Mouse (Mus musculus) kidney, postnatal 4 days (tissue): ENCODE measurements around the gene Uqcc1.
A peak's percentile ranks its signal among the peaks of the same experiment; 100 is the strongest.

Experiments
- DNase-seq, 2 experiments: peaks; one replicate each; pipeline ENCODE4 v3.0.0; 2021; ENCODE audit warnings: mixed read lengths in 2 of 2

The Uqcc1 gene

DNA sequence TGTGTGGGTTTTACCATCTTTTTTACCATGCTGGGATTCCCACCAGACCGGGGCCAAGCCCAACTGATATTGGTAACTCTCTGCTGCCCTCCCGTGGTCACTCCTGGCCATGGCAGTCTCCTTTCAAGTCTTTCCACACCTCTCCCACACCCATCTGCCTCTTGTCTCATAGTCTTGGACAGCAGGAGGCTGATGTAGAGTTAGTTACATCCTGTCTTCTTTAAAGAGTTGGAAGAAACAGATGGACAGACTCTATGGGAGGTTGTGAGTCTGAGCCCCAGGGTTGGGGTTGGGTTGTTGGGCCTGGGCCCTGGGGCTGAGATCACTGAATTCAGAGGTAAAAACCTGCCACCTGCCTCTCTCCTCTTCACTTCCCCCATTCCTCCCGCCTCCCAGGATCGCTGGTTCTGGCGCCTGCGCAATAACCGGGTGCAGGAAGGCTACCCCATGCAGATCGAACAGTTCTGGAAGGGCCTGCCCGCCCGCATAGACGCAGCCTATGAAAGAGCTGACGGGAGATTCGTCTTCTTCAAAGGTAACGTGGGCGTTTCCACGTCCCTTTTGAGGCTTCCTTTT lies 118.2 kb downstream of the Uqcc1 start:
- peak; percentile 87 to 88 for DNase-seq

DNA sequence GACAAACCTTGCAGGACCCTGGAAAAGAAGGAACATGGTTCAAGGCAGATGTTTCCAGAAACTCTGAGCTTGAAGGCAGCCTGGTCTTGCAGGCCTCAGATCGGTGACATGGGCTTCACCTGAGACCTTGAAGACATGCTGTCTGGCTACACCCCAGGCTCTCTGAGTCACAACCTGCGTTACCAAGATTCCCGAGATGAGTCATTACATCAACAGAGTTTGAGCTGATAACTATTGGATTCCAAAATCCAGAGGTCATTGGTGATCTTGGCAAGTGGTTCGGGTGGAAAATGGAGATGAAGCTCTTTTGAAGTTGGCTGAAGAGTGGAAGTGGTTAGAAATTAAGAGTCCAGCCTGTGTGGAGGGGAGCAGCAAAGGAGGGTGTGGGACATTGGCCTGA lies 120.5 kb downstream of the Uqcc1 start:
- DNase-seq, result no peak

DNA sequence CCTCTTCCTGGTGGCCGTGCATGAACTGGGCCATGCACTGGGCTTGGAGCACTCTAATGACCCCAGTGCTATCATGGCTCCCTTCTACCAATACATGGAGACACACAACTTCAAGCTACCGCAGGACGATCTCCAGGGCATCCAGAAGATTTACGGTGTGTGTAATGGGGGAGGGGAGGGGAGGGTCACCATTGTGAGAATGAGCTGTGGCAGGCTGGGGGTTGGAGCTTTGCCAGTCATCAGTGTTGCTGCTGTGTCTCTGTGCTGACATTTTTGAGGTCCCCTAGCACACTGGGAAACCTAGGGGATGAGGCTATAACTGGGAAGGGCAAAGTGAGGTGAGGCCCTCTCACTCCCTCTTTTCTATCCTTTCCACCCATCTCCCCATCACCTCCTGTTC lies 122.7 kb downstream of the Uqcc1 start:
- no peak for DNase-seq

DNA sequence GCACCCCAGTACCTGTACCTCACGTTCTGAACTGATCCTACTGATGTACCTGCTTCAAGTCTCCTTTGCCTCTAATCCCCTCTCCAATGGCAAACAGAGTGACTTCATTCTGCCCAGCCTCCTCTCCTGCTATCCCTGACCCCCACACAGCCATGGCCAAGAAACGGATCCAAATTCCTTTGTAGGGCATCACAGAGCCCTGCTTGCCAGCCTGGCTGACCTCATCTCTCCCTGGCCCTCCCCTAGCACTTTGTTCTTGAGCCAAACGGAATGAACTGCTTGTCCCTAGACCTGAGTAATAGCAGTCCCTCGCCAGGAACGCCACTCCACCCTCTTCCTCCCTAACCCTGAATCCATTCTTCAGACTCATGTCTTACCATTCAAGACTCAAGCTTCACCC lies 123.6 kb downstream of the Uqcc1 start:
- no peak for DNase-seq

DNA sequence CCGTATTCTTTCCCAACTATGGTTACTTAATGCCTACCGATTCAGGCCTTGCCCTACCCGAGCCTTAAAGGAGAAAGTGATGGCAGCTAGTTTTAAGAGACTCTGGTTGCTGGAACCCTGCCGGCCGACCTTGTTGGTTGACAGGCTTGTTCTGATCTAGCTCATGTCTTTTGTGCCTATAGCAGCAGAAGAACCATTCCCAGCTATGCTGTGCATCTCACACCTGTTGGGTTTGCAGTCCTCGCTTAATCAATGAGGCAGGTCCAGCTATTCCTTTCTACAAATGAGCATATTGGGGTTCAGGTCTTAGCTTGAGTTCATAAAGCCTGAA lies 124.2 kb downstream of the Uqcc1 start:
- no peak for DNase-seq

DNA sequence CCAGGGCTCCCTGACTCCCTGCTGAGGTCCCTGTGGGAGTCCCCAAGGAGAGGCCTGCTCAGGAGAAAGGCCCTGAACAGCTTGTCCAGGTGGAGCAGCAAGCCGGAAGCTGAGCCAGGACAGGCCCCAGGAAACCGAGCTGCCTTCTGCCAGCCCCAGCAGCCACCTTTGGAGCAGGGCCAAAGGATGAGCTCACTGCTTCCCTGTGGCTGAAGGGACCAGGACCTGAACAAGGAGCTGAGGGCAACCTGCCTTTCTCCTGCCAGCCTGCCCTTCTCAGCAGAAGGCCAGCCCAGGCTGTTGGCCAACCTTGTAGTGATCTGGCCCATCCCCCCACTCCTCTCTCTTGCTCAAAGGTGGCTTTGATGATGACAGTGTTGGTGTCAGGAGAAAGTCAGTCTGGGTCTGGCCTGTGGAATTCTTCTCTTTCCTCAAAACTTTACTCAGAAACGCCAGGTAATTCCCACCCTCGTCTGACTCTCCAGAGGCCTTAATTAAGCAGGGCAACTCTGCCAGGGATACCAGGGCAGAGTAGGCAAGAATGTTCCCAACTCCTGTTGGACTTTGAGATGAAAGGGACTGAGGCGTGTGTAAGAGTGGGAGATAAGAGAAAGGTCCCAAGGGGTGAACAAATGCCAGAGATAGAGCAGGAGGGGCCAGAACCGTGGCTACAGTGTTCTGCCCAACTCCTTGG lies 124.7 kb downstream of the Uqcc1 start:
- DNase-seq, result peak; percentile 27 to 56

DNA sequence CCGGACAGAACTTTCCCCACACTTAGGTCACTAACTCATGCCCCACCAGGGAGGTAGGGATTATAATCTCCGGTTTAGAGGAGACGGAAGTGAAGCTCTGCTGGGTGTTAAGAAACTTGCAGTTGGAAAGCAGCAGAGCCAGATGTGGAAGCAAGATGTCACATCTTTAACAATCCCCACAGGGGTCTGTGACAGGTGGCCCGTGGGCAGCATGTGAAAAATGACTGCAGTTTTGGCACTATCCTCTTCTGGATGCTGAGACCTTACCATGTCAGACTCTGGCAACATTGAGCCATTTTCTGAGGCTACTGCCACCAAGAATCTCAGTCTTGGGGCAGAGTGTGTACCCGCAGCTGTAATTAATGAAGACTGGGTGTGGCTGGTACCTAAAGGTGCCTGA lies 126.1 kb downstream of the Uqcc1 start:
- DNase-seq, result no peak

DNA sequence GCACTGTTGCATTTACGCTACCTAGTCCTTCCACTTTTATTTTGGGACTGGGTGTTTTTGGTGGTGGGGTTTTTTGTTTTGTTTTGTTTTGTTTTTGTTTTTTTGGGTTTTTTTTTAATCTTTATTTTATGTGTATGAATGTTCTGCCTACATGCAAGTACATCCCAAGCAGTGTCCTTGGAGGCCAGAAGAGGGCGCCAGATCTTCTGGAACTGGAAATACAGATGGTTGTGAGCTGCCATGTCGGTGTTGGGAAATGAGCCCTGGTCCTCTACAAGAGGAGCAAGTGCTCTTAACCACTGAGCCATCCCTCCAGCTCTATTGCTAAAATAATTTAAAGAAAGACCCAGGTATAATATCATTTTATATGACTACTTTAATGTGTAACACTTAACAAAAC lies 127.3 kb downstream of the Uqcc1 start:
- peak; percentile 19 to 37 for DNase-seq

DNA sequence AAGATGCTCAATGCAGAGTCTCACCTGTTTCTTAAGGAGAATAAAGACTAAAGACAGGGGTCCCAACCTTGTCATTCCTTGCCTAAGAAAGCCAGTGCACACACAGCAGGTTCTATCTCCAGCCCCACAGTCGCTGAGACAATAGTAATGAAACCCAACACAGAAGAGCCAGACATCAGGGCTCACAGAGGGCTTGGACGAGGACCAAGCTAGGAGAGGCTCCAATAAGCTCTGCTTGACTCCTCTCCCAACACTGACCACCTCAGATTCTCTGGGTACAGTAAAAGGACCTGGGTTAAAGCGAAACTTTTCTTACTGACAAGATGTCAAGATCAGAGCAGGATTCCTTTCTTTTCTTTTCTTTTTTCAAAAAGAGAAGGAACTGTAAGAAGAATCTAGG lies 131.5 kb downstream of the Uqcc1 start:
- DNase-seq, result no peak
